Mouse (Mus musculus): ENCODE measurements around the gene Wdr13. TPM values are rescaled to one million over a fixed set of nuclear protein-coding genes. Genes with fewer than 3 reads are reported as not detected.

The Wdr13 gene
- 16.7 and 20.3 TPM in 2 replicates for polyA plus RNA-seq (2015; fragmentation: Nextera tagmentation; extraction: Ambion mirVana)

DNA sequence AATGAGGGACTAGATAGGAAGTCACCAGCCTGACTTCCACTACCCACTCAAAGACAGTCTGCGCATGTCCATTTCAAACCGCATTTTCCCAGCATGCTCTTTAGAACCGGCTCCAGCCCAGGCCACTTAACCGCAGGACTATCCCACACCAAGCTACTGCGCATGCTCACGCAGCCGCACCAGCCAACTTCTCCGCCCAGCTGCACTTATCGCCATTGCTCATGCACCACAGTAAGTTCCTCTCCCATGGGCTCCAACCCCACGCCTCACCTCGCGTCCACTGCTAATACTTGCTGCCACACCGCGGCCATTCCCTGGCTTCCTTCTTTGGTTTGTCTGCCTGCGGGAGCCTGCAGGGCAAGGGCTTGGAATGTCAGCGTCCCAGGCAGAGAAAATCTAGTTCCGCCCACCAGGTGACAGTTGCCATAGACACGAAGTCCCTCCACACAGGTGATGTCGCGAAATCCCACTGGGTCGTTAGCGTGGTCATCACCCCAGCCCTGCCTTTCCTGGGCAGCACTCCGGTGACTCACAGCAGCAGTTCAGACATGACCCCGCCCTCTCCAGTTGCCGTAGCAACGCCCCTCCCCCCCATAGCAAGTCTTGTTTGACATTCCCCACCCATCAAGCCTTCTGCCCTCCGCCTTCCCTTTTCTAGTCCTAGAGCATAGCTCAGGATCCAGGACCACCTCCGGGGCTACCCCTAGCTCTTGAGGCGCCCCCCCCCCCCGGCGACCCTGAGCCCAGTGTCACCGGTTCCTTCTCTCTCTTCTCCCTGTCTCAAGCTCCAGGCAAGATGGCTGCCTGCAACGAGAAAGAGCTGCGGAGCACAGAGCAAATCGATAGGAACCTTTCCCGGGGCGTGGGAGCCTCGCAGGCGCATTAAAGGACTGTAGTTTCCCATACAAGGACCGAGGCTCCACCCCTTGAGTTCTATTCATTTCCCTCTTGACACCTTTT lies at the start of gene Wdr13:
TSS of gene Wdr13 (minus strand) at position 876 of the 960 bp plus-strand sequence.

DNA sequence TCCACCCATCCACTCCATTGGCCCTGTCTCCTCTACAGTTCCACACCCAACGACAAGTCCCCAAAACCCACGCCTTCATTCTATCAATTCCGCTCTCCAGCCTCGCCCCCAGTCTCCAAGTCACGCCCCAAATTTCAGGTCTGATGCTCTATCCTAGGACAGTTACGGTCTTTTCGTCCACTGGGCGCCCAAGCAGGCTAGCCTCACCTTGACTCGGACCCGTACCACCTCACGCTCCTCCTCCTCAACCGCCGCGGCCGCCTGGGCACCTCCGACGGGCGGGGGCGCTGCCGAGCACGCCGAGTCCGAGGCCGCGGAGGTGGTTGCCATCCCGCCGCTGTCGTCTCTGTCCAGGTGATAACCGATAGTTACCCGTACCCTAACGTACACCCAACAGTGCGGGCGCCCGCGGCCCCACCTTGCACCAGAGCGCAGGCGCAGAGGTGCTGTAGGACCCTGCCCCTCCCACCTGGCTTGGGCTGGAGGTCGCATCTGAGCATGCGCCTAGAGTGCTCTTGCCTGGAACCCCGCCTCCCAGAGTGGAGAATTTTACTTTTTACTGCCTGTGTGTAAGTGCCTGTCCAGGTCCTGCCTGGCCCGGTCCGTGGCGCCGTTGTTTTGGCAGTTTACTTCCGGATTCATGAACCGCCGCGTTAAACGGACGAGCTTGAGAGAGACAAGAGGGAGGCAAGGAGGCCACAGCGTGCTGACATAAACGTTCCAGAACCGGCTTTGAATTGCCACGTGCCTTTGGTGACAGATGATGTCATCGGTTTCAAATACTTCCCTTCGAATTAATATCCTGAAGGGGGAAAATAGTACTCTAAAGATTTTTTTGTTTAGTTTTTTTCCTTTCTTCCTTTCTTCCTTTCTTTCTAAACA lies 43.1 kb upstream of the Wdr13 start, which contains the start of gene Tbc1d25:
TSS of gene Tbc1d25 (minus strand) at position 678 of the 882 bp plus-strand sequence.

DNA sequence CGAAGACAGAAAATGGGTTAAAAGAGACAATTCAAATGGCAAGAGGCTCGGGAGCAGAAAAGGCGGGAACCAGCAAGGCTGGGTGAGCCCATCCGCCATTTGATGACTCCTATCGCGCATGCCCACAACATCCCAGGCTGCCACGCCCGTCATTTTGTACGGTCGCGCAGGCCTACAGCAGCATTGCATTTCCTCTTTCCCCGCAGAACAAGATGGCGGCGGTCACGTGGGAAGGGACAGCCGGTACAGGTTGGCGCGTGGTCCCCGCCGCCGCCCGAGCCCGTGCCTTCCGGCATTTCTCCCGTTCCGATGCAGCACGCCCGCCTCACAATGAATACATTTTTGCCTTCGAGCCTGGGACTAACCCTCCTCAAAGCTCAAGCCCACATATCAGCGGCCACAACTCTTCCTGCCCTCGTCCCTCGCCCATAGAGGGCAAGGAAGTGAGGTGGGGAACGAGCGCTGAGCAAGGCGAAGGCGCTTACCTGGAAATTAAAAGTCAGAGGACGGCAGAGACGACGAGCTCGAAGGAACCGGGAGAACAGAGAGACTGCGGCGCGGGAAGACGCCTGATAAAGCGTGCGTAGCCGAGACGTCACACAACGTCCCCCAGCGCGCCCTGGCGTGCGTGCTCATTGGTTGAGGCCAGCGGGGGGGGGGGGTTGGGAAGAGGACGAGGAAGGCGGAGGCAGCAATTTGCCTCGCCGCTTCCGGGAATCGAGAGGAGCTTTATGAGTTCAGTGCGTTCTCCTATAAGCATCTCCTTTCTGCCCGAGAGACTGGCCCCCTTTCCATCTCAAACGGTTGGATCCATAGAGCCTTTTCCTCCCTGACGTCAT lies 12.7 kb upstream of the Wdr13 start, which contains the start of gene Rbm3:
TSS of gene Rbm3 (minus strand) at position 728 of the 839 bp plus-strand sequence.

DNA sequence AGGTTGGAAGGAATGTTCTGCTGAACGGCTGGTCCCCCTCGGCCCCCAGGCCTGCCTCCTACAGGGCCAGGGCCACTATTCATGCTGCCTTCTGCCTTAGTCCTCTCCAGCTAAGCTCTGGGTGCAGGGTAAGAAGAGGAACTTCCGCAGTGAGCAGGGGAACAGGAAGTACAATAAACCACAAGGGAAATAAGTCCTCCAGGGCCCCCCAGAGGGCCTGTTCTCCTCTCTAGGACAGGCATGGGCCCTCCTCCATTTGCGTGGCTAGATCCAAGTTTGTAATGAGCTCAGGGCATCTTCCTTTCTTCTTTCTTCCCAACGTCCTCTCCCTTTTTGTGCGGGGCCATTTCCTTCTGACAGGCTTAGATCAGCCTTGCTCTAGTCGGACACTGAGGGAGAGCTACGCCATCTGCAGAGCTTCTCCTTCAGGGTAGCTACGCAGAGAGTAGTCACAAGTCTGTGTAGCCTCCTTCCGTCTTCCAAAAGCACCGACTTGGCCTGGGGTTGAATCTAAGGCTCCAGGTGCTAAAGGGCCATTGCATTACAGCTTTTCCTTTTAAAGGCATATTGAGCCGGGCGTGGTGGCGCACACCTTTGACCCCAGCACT lies 42.2 kb downstream of the Wdr13 start, which contains the start of gene Was:
TSS of gene Was (minus strand) at position 153 of the 608 bp plus-strand sequence.

DNA sequence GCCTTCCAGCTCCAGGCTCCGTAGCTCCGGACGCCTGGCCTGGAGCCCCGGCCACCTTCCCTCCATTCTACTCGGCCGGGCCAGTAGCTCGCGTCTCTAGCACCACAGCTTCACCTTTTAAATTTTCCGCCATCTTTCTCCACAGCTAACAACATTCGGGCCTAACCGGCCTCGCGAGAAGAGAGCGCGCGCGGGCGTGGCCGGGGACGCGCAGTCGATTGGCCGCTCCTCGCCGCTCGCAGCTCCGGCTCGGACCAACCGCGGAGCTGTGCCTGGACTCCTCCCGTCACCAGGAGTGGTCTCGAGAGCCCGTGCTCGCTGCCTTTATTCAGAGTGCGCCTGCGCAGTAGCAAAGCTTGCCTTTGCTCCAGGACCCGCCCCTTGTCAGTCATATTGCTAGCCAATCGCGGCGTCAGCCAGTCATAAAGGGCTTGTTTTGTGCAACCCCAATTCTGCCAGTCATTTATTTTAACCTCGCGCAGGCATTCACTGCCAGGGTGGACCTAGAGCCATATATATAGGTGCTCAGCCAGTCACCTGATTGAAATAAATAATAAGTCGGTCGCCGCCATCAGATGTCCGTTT lies 58.2 kb downstream of the Wdr13 start, which contains the start of gene Suv39h1:
TSS of gene Suv39h1 (minus strand) at position 331 of the 585 bp plus-strand sequence.

Other genes with a start within 250 kb of the Wdr13 start
- 20.8 and 30.2 TPM in 2 replicates for gene Slc35a2, start 248.9 kb downstream of the Wdr13 start, polyA plus RNA-seq (2015; fragmentation: Nextera tagmentation; extraction: Ambion mirVana)
- 117 and 159 TPM in 2 replicates for gene Pqbp1, start 233.6 kb downstream of the Wdr13 start, polyA plus RNA-seq (2015; fragmentation: Nextera tagmentation; extraction: Ambion mirVana)
- gene Timm17b, start 233.5 kb downstream of the Wdr13 start, polyA plus RNA-seq (2015; fragmentation: Nextera tagmentation; extraction: Ambion mirVana), result 156 and 183 TPM in 2 replicates
- not detected in 2 replicates for gene Gm10491, start 225.1 kb downstream of the Wdr13 start, polyA plus RNA-seq (2015; fragmentation: Nextera tagmentation; extraction: Ambion mirVana)
- not detected in 2 replicates for gene Gm10490, start 223.3 kb downstream of the Wdr13 start, polyA plus RNA-seq (2015; fragmentation: Nextera tagmentation; extraction: Ambion mirVana)
- 100 and 170 TPM in 2 replicates for gene Pcsk1n, start 213.1 kb downstream of the Wdr13 start, polyA plus RNA-seq (2015; fragmentation: Nextera tagmentation; extraction: Ambion mirVana)
- gene Eras, start 204.3 kb downstream of the Wdr13 start, polyA plus RNA-seq (2015; fragmentation: Nextera tagmentation; extraction: Ambion mirVana), result not detected in 2 replicates
- gene Hdac6, start 185.0 kb downstream of the Wdr13 start, polyA plus RNA-seq (2015; fragmentation: Nextera tagmentation; extraction: Ambion mirVana), result 10.8 and 15.4 TPM in 2 replicates
- gene Gata1, start 154.8 kb downstream of the Wdr13 start, polyA plus RNA-seq (2015; fragmentation: Nextera tagmentation; extraction: Ambion mirVana), result 2.4 and 5.5 TPM in 2 replicates
- gene Glod5, start 114.4 kb downstream of the Wdr13 start, polyA plus RNA-seq (2015; fragmentation: Nextera tagmentation; extraction: Ambion mirVana), result 0.21 TPM in 1 of 2 replicates, not detected in the other
- 14.9 and 17.8 TPM in 2 replicates for gene Suv39h1, start 58.1 kb downstream of the Wdr13 start, polyA plus RNA-seq (2015; fragmentation: Nextera tagmentation; extraction: Ambion mirVana)
- gene Was, start 42.4 kb downstream of the Wdr13 start, polyA plus RNA-seq (2015; fragmentation: Nextera tagmentation; extraction: Ambion mirVana), result 0.55 and 0.75 TPM in 2 replicates
- 544 and 678 TPM in 2 replicates for gene Rbm3, start 13.0 kb upstream of the Wdr13 start, polyA plus RNA-seq (2015; fragmentation: Nextera tagmentation; extraction: Ambion mirVana)
- 6.7 and 6.8 TPM in 2 replicates for gene Tbc1d25, start 43.3 kb upstream of the Wdr13 start, polyA plus RNA-seq (2015; fragmentation: Nextera tagmentation; extraction: Ambion mirVana)
- gene Ebp, start 60.6 kb upstream of the Wdr13 start, polyA plus RNA-seq (2015; fragmentation: Nextera tagmentation; extraction: Ambion mirVana), result 34.7 and 50.8 TPM in 2 replicates
- 6.6 and 7.5 TPM in 2 replicates for gene Porcn, start 73.6 kb upstream of the Wdr13 start, polyA plus RNA-seq (2015; fragmentation: Nextera tagmentation; extraction: Ambion mirVana)
- gene Ftsj1, start 119.5 kb upstream of the Wdr13 start, polyA plus RNA-seq (2015; fragmentation: Nextera tagmentation; extraction: Ambion mirVana), result 22.2 and 27.2 TPM in 2 replicates
- 1.3 and 3.9 TPM in 2 replicates for gene Slc38a5, start 138.2 kb upstream of the Wdr13 start, polyA plus RNA-seq (2015; fragmentation: Nextera tagmentation; extraction: Ambion mirVana)
- gene Ssxb10, start 194.5 kb upstream of the Wdr13 start, polyA plus RNA-seq (2015; fragmentation: Nextera tagmentation; extraction: Ambion mirVana), result not detected in 2 replicates
- gene Ssxb9, start 234.1 kb upstream of the Wdr13 start, polyA plus RNA-seq (2015; fragmentation: Nextera tagmentation; extraction: Ambion mirVana), result not detected in 2 replicates